Mouse (Mus musculus): ENCODE results near the gene Mon2. TPM values are rescaled to one million over a fixed set of nuclear protein-coding genes. Genes with fewer than 3 reads are reported as not detected.
A peak's percentile ranks its signal among the peaks of the same experiment; 100 is the strongest.

The Mon2 gene
- polyA plus RNA-seq, 1 experiment from 2014 or later, result 32.4 TPM

DNA sequence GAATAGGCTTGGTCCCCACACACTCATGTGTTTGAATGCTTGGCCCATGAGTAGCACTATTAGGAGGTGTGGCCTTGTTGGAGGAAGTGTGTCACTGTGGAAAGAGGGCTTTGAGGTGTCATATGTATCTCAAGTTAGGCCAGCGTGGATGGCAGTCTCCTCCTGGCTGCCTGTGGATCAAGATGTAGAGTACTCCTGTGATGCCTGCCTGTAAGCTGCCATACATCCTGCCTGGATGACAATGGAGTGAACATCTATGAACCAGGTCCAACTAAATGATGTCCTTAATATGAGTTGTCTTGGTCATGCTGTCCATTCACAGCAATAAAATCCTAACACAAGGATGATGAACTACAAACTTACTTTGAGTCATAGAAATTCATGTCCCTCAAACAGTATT, 64.9 kb downstream of the Mon2 start:
- H3K4me1 ChIP-seq, result no peaks in the 10 kb centered on the region
- H3K4me3 ChIP-seq, result no peak overlapping the region
- no peak overlapping the region for H3K27ac ChIP-seq
- no peak overlapping the region for H3K4me2 ChIP-seq
- ATAC-seq (ENCODE audit: insufficient number of reproducible peaks, insufficient read depth, low FRiP score, low TSS enrichment, low read depth), result no peak
- 79% methylated on average over 1 of the region's 1 CpGs for WGBS
- no peak overlapping the region for H3K9ac ChIP-seq
- H3K36me3 ChIP-seq, result peaks cover 73% of the 10 kb centered on the region
- H3K27me3 ChIP-seq, result no peaks in the 10 kb centered on the region
- no peaks in the 10 kb centered on the region for H3K9me3 ChIP-seq

DNA sequence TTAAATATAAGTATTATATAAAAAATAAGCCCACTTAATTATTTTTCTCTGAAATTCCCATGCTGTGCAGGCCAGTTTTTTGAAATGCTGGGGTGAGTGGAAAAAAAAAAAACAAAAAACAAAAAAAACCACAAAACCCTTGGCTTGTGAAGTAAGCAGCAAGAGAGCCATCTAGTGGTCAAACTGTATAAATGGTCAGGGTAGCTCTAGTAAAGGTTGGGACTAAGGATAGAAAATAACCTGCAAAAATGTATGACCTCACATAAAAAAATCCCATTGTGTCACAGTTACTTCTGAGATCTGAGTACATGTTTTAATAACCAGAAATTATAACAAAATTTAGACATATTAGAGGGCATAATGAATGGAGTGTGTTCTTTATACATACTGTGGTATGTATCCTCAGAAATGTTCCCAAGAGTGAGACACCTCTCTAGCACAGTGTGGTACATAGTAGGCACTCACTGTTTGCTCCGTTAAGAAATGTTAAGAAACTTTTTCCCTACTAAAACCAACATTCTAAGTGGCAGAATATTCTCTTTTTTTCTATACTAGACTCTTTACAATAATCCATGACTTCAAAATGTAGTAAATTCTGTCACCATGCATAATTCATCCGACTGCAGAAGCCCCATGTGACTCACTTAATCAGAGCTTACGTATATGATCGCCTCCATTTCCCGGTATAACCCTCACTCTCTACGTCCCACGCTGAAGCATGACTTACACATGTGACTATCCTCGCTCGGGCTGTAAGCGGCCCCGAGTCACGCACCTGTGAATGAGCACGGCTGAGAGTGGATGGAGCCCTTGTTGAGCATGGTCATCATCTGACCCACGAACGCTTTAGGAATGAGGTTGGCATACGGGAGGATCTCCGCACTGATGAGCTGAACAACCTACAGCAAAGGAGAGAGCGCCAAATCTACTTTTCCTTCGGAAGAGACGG, 70.8 kb downstream of the Mon2 start:
- Histone ChIP-seq H3K4me2 (no peak overlapping the region), H3K9me3 (no peaks in the 10 kb centered on the region), H3K4me1 (peaks cover 7% of the 10 kb centered on the region), H3K27me3 (no peaks in the 10 kb centered on the region), H3K4me3 (no peak overlapping the region), H3K36me3 (peaks cover 51% of the 10 kb centered on the region), H3K9ac (no peak overlapping the region), H3K27ac (no peak overlapping the region)
- 90% methylated on average over 20 of the region's 20 CpGs for WGBS
- no peak for ATAC-seq (ENCODE audit: insufficient number of reproducible peaks, insufficient read depth, low FRiP score, low TSS enrichment, low read depth)

DNA sequence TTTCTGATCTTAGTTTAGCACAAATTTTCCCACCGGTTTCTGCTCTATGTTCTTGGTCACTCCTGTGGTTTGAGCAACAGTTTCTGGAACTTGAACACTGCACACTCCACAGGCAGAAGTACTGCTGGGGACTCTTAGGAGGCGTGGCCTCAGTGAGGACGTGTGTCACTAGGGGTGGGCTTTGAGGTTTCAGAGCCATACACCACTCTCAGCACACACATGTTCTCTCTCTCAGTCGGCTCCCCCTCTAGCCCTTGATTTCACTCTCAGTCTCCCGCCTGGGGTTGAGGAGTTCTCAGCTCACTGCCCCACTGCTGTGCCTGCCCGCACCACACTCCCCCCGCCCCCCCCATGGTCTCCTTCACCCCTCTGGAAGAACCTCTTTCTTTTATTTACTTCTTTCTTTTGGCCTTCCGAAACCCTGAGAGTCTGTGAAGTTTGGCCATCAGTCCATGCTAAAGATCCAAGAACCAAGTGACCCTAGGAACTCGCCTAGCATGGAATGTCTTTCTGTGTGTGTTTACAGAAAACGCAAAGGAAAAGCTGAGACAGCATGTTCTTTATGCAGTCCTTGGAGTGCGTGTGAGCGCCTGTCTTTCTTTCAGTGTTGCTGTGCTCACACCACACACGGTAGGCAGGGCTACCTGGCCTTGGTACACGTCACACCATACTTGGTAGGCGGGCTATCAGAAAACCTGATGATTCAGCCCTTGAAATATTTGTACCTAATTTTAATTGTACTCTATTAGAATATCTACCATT, 71.6 kb downstream of the Mon2 start:
- no peak for ATAC-seq (ENCODE audit: insufficient number of reproducible peaks, insufficient read depth, low FRiP score, low TSS enrichment, low read depth)
- Histone ChIP-seq H3K27ac (peak overlapping the region; percentile 68; the same call in 1 of the 2 replicates), H3K4me3 (no peak overlapping the region), H3K9ac (0 out of 2 replicates have a peak overlapping the region, but pooled peaks have one; percentile 32), H3K9me3 (no peaks in the 10 kb centered on the region), H3K36me3 (peaks cover 50% of the 10 kb centered on the region), H3K4me1 (peaks cover 7% of the 10 kb centered on the region), H3K4me2 (no peak overlapping the region), H3K27me3 (no peaks in the 10 kb centered on the region)
- 77% methylated on average over 15 of the region's 15 CpGs for WGBS

DNA sequence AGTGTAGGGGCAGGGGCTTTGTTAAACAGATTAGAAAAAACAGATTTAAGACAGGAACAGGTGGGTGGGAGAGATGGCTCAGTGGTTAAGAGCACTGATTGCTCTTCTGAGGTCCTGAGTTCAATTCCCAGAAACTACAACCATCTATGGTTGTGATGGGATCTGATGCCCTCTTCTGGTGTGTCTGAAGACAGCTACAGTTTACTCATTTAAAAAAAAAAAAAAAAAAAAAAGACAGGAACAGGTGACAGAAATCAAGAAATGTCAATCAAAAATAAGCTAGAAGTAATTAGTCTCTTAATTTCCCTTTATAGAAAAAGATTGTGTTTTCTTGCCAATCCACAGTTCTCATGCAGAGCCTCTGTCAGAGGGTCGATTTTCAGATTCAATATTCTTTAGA, 74.3 kb downstream of the Mon2 start:
- WGBS, result 83% methylated on average over 1 of the region's 1 CpGs

DNA sequence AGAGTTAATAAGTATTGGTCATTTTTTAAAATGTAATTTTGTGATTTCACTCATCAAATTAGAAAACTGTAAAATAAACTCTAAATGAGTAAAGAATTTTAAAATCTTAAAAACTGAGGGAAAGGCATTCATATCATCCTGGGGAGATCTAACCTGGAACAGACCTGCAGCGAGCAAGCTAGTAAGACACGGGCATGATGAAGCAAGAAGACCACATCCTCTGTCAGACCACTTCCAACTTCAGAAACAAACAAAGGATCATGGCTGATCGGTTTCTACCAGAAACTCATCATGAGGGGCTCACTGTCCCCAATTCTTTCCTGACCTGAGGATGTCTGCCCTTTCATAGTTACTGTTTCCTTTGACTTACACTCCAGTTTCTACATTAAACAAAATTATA, 74.9 kb downstream of the Mon2 start:
- no peak for ATAC-seq (ENCODE audit: insufficient number of reproducible peaks, insufficient read depth, low FRiP score, low TSS enrichment, low read depth)
- Histone ChIP-seq H3K4me3 (no peak overlapping the region), H3K4me2 (no peak overlapping the region), H3K9ac (no peak overlapping the region), H3K36me3 (peaks cover 64% of the 10 kb centered on the region), H3K27ac (no peak overlapping the region), H3K27me3 (no peaks in the 10 kb centered on the region), H3K4me1 (peaks cover 7% of the 10 kb centered on the region), H3K9me3 (no peaks in the 10 kb centered on the region)
- whole genome bisulfite sequencing, result 84% methylated on average over 3 of the region's 3 CpGs

More for the DNA sequence above, 74.3 kb downstream of the Mon2 start:
- no peak overlapping the region for H3K9ac ChIP-seq
- H3K27ac ChIP-seq, result no peak overlapping the region
- no peak overlapping the region for H3K4me3 ChIP-seq
- ATAC-seq (ENCODE audit: insufficient number of reproducible peaks, insufficient read depth, low FRiP score, low TSS enrichment, low read depth), result no peak
- no peaks in the 10 kb centered on the region for H3K27me3 ChIP-seq
- H3K36me3 ChIP-seq, result peaks cover 59% of the 10 kb centered on the region
- no peaks in the 10 kb centered on the region for H3K9me3 ChIP-seq
- peaks cover 7% of the 10 kb centered on the region for H3K4me1 ChIP-seq
- no peak overlapping the region for H3K4me2 ChIP-seq

DNA sequence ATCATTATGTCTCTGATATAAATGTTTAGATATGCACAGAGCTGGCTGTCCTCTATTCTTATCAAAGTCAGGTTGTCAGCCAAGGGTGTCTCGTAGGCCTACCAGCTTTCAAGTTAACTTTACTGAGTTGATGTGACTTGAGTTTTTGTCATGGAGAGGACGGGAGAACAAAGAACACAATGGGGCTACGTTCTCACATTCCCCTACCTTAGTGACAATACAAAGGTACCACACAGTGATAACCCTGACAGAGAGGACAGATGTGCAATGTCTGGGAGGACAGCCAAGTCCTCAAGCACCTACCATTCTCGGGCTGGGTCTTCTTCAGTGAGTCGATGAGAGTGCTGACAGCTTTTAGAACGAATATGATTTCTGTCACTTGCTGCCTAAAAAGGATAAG, 76.9 kb downstream of the Mon2 start:
- no peaks in the 10 kb centered on the region for H3K9me3 ChIP-seq
- no peak overlapping the region for H3K27ac ChIP-seq
- no peak overlapping the region for H3K4me2 ChIP-seq
- H3K4me3 ChIP-seq, result no peak overlapping the region
- no peak overlapping the region for H3K9ac ChIP-seq
- peaks cover under 1% of the 10 kb centered on the region; the same call in 1 of the 2 replicates for H3K4me1 ChIP-seq
- WGBS, result 84% methylated on average over 6 of the region's 6 CpGs
- no peak for ATAC-seq (ENCODE audit: insufficient number of reproducible peaks, insufficient read depth, low FRiP score, low TSS enrichment, low read depth)
- H3K36me3 ChIP-seq, result peaks cover 79% of the 10 kb centered on the region
- H3K27me3 ChIP-seq, result no peaks in the 10 kb centered on the region

DNA sequence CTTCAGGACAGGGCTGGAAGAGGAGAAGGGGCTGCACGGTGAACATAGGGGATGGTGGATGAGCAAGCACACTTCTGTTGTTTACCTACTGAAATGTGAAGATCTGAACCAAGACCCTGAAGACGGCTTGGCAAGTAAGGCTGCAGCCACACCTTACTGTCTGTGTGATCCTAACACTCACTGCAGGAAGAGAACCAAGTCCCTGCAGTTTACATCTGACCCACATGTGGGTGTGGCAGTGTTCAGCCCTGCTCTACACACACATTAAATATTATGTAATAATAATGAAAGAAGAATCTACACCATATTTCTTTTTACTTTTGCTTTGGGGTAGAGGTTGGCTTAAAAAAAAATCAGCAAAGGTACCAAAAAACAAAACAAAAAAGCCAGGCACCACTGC, 78.5 kb downstream of the Mon2 start:
- H3K4me1 ChIP-seq, result no peaks in the 10 kb centered on the region
- ATAC-seq (ENCODE audit: insufficient number of reproducible peaks, insufficient read depth, low FRiP score, low TSS enrichment, low read depth), result no peak
- H3K4me2 ChIP-seq, result no peak overlapping the region
- no peaks in the 10 kb centered on the region for H3K9me3 ChIP-seq
- H3K36me3 ChIP-seq, result peaks cover 72% of the 10 kb centered on the region
- no peak overlapping the region for H3K4me3 ChIP-seq
- 90% methylated on average over 2 of the region's 2 CpGs for WGBS
- H3K27me3 ChIP-seq, result no peaks in the 10 kb centered on the region
- H3K9ac ChIP-seq, result no peak overlapping the region
- no peak overlapping the region for H3K27ac ChIP-seq

DNA sequence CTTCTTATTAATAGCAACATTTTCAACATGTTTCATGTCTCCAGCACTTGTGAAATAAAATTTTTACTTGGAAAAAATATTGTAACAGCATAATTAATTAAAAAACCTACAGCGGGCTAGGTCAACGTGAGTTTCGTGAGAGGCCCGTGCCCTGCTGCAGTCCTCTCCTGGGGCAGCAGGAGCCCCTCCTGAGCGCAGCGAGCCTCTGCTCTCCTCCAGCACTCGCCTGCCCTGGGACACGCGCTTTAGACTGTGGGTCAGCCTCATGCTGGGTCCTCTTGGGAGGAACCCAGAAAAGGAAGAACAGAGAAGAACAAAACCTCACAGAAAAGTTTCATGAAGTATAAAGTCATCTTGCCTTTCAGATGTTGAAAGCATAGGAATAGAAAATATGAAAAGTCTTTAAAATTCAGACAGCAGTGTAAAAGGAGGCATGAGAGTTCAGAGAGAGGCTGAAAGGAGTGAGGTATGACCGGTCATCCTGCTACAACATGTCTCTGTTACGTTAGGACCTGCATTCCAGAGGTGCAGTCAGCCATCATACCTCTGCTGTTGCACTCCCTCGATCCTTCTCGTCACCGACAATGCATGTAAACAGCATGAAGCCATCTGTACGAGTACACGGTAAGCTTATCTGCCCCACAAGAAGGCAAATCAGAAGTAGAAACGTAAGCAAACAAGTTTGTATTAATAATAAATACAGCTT, 81.8 kb downstream of the Mon2 start:
- WGBS, result 65% methylated on average over 17 of the region's 17 CpGs

DNA sequence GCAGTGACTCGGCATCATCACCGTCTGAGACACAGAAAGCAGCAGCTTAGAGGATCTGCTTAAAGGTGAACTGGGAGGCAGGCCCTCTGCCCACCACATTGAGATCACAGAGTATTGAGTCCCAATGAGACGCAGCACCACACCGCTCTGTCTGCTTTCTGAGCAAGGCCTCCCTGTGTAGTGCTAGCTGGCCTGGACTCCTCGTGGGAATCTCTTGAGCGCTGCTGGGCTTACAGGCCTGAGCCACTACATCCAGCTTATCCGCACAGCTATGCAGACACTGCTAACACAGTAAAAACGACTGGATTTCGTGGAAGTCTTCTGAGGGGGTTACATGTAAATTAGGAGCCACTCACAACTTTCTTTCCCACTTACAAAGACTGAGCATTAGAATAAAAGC, 84.7 kb downstream of the Mon2 start:
- H3K36me3 ChIP-seq, result peaks cover 41% of the 10 kb centered on the region
- H3K9ac ChIP-seq, result no peak overlapping the region
- peak overlapping the region; percentile 70 for H3K27ac ChIP-seq
- ATAC-seq (ENCODE audit: insufficient number of reproducible peaks, insufficient read depth, low FRiP score, low TSS enrichment, low read depth), result no peak
- H3K4me3 ChIP-seq, result no peak overlapping the region
- H3K4me2 ChIP-seq, result no peak overlapping the region
- WGBS, result 91% methylated on average over 9 of the region's 9 CpGs
- no peaks in the 10 kb centered on the region for H3K27me3 ChIP-seq
- H3K9me3 ChIP-seq, result no peaks in the 10 kb centered on the region
- peaks cover 20% of the 10 kb centered on the region for H3K4me1 ChIP-seq

More for the DNA sequence above, 81.8 kb downstream of the Mon2 start:
- Histone ChIP-seq H3K36me3 (peaks cover 68% of the 10 kb centered on the region), H3K9me3 (no peaks in the 10 kb centered on the region), H3K27ac (no peak overlapping the region; the same call in 1 of the 2 replicates), H3K27me3 (no peaks in the 10 kb centered on the region), H3K4me3 (no peak overlapping the region), H3K4me1 (peaks cover 4% of the 10 kb centered on the region; the same call in 1 of the 2 replicates), H3K4me2 (no peak overlapping the region), H3K9ac (no peak overlapping the region)
- no peak for ATAC-seq (ENCODE audit: insufficient number of reproducible peaks, insufficient read depth, low FRiP score, low TSS enrichment, low read depth)

DNA sequence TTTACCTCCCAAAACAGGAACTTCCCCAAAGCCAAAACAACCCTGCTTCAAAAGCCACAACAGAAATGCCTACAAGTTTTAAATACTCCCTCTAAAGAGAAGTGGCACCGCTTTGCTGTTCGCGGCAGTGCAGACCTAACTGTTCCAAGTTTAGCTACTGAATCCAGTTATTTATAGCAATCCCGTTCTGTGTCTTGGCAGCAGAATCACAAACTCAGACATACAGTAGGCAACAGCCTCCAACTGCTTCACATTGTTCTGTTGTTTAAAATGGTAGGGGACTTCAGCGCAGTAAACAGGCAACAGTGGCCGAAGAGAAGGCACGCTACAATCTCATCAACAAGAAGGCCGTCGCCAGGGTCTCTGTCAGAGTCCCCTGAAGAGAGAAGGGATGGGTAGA, 85.3 kb downstream of the Mon2 start:
- Histone ChIP-seq H3K9ac (no peak overlapping the region), H3K4me2 (no peak overlapping the region), H3K36me3 (peaks cover 35% of the 10 kb centered on the region), H3K27me3 (no peaks in the 10 kb centered on the region), H3K4me3 (no peak overlapping the region), H3K4me1 (peaks cover 20% of the 10 kb centered on the region), H3K27ac (peak overlapping the region; percentile 70), H3K9me3 (no peaks in the 10 kb centered on the region)
- no peak for ATAC-seq (ENCODE audit: insufficient number of reproducible peaks, insufficient read depth, low FRiP score, low TSS enrichment, low read depth)
- WGBS, result 86% methylated on average over 9 of the region's 9 CpGs

DNA sequence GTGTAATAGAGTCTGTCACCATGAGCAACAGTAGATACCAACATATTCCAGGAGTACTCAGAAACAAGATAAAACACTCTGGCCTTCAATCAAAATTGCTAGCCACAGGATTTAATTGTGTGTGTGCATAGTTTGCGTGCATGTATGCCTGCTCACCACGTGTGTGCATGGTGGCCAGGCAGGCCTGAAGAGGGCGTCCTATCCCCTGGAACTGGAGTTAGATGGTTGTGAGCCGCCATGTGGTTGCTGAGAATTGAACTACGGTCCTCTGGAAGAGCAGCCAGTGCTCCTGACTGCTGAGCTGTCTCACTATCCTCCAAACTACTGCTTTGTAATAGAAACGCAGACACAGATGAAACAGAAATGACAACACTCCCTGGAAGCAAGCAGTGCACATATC, 85.7 kb downstream of the Mon2 start:
- peak overlapping the region; percentile 70 for H3K27ac ChIP-seq
- H3K9me3 ChIP-seq, result no peaks in the 10 kb centered on the region
- peaks cover 30% of the 10 kb centered on the region for H3K36me3 ChIP-seq
- H3K4me2 ChIP-seq, result no peak overlapping the region
- WGBS, result 93% methylated on average over 6 of the region's 6 CpGs
- H3K9ac ChIP-seq, result no peak overlapping the region
- ATAC-seq (ENCODE audit: insufficient number of reproducible peaks, insufficient read depth, low FRiP score, low TSS enrichment, low read depth), result no peak
- peaks cover 20% of the 10 kb centered on the region for H3K4me1 ChIP-seq
- H3K27me3 ChIP-seq, result no peaks in the 10 kb centered on the region
- H3K4me3 ChIP-seq, result no peak overlapping the region
